Mouse (Mus musculus): Measurements from ENCODE around the gene Tstd3.

Tstd3 gene

GRCm38 (mm10) chr4:21766863-21767304, at the start of gene Tstd3, which contains the start of gene Usp45:
Gene Tstd3, minus strand, starts transcription at chr4:21767212.
Gene Usp45, plus strand, starts transcription at chr4:21767156.
- DNase-seq: peak; percentile 81

GRCm38 (mm10) chr4:21814029-21814428, 47.0 kb upstream of the Tstd3 start:
- DNase-seq: peak; percentile 16

- DNase-seq: no peak
Measured at GRCm38 (mm10) chr4:21812635-21813034, 45.6 kb upstream of the Tstd3 start.

- DNase-seq: no peak
Measured at GRCm38 (mm10) chr4:21810608-21811007, 43.6 kb upstream of the Tstd3 start.

- no peak for DNase-seq
Measured at GRCm38 (mm10) chr4:21807204-21807603, 40.2 kb upstream of the Tstd3 start.

- DNase-seq: no peak
Measured at GRCm38 (mm10) chr4:21801620-21802019, 34.6 kb upstream of the Tstd3 start.

GRCm38 (mm10) chr4:21801013-21801412, 34.0 kb upstream of the Tstd3 start:
- DNase-seq: no peak

- DNase-seq: no peak
Measured at GRCm38 (mm10) chr4:21793631-21794030, 26.6 kb upstream of the Tstd3 start.

GRCm38 (mm10) chr4:21789836-21790235, 22.8 kb upstream of the Tstd3 start:
- no peak for DNase-seq

GRCm38 (mm10) chr4:21788903-21789302, 21.9 kb upstream of the Tstd3 start:
- DNase-seq: no peak

- DNase-seq: no peak
Measured at GRCm38 (mm10) chr4:21786268-21786667, 19.3 kb upstream of the Tstd3 start.

- peak; percentile 69 for DNase-seq
Measured at GRCm38 (mm10) chr4:21780816-21781726, 14.1 kb upstream of the Tstd3 start.

GRCm38 (mm10) chr4:21776946-21777265, 9.9 kb upstream of the Tstd3 start:
- no peak for DNase-seq

GRCm38 (mm10) chr4:21776091-21776945, 9.3 kb upstream of the Tstd3 start:
- peak; percentile 86 for DNase-seq

- no peak for DNase-seq
Measured at GRCm38 (mm10) chr4:21772306-21772705, 5.3 kb upstream of the Tstd3 start.

GRCm38 (mm10) chr4:21771064-21771463, 4.1 kb upstream of the Tstd3 start:
- DNase-seq: no peak

- no peak for DNase-seq
Measured at GRCm38 (mm10) chr4:21766171-21766862, 695 bp downstream of the Tstd3 start.

- DNase-seq: no peak
Measured at GRCm38 (mm10) chr4:21763827-21764226, 3.2 kb downstream of the Tstd3 start.

GRCm38 (mm10) chr4:21761416-21762160, 5.4 kb downstream of the Tstd3 start:
- no peak for DNase-seq

GRCm38 (mm10) chr4:21758860-21759259, 8.2 kb downstream of the Tstd3 start:
- DNase-seq: no peak

GRCm38 (mm10) chr4:21755123-21755789, 11.8 kb downstream of the Tstd3 start:
- no peak for DNase-seq

- DNase-seq: no peak
Measured at GRCm38 (mm10) chr4:21745723-21746122, 21.3 kb downstream of the Tstd3 start.

Data from kidney, adult 11 months (tissue).